Mouse (Mus musculus): ENCODE measurements around the gene Sirt7.

Gene Sirt7

GRCm38 (mm10) chr11:120634810-120635209 lies 9.8 kb upstream of the Sirt7 start:
- no peak for DNase-seq

- DNase-seq, result peak; percentile 95 to 97
These were observed 8.7 kb upstream of the Sirt7 start, which contains the start of gene Mafg for GRCm38 (mm10) chr11:120633520-120634343. Gene Mafg (minus strand): TSS chr11:120633600.

GRCm38 (mm10) chr11:120632559-120633519 lies 7.8 kb upstream of the Sirt7 start:
- peak; percentile 78 to 81 for DNase-seq

- no peak for DNase-seq
These were observed 6.8 kb upstream of the Sirt7 start for GRCm38 (mm10) chr11:120631726-120632448.

GRCm38 (mm10) chr11:120630881-120631725 lies 6.1 kb upstream of the Sirt7 start:
- peak in 1 of 2 experiments; percentile 17 for DNase-seq

GRCm38 (mm10) chr11:120630401-120630871 lies 5.4 kb upstream of the Sirt7 start:
- DNase-seq, result peak; percentile 71 to 76

- peak; percentile 53 to 54 for DNase-seq
These were observed 4.9 kb upstream of the Sirt7 start for GRCm38 (mm10) chr11:120629911-120630310.

GRCm38 (mm10) chr11:120629341-120629730 lies 4.3 kb upstream of the Sirt7 start:
- peak; percentile 65 to 66 for DNase-seq

GRCm38 (mm10) chr11:120628601-120629340 lies 3.7 kb upstream of the Sirt7 start:
- DNase-seq, result peak in 1 of 2 experiments; percentile 19

- DNase-seq, result peak; percentile 48 to 58
These were observed 2.6 kb upstream of the Sirt7 start for GRCm38 (mm10) chr11:120627468-120628300.

GRCm38 (mm10) chr11:120626785-120627467 lies 1.9 kb upstream of the Sirt7 start:
- no peak for DNase-seq

GRCm38 (mm10) chr11:120624680-120625111 lies 344 bp downstream of the Sirt7 start:
- DNase-seq, result peak; percentile 90 to 92

- peak; percentile 76 to 81 for DNase-seq
These were observed 920 bp downstream of the Sirt7 start for GRCm38 (mm10) chr11:120623961-120624679.

- no peak for DNase-seq
These were observed 2.2 kb downstream of the Sirt7 start for GRCm38 (mm10) chr11:120622805-120623204.

- DNase-seq, result no peak
These were observed 4.8 kb downstream of the Sirt7 start for GRCm38 (mm10) chr11:120620195-120620594.

- no peak for DNase-seq
These were observed 6.2 kb downstream of the Sirt7 start for GRCm38 (mm10) chr11:120618619-120619535.

GRCm38 (mm10) chr11:120617519-120618112 lies 7.4 kb downstream of the Sirt7 start, which contains the start of gene Pcyt2:
Gene Pcyt2 (minus strand): TSS chr11:120617936.
- peak; percentile 95 for DNase-seq

Data from lung, postnatal 4 days (tissue).